Mouse (Mus musculus) large intestine, adult 2 months (tissue): ENCODE results near the gene Arhgef28. TPM values are rescaled to one million over a fixed set of nuclear protein-coding genes. Genes with fewer than 3 reads are reported as not detected.
"Not testable (repeated sequence)": the region's sequence is repeated elsewhere in the genome, so short reads cannot be mapped to it uniquely, and the experiment has no call there.

Experiments
- DNase-seq: peaks from one replicate; pipeline ENCODE4 v3.0.0-alpha.2; 2012; ENCODE audit warnings: low read depth, low spot score
- WGBS: fragments of 180-500 bp; shearing (Covaris S2); methylation state at CpG from one replicate; pipeline ENCODE4 v1.1.7; 2018; 5-methylcytosine and 5-hydroxymethylcytosine counted together
- polyA plus RNA-seq: library from polyadenylated mRNA; depleted of rRNA; stranded (reverse); fragments of >200 nt; gene quantifications from 2 replicates; pipeline ENCODE4 v1.2.3, GENCODE M21; 2012

Arhgef28 gene
- polyA plus RNA-seq, 1 experiment: 2.9 TPM

DNA sequence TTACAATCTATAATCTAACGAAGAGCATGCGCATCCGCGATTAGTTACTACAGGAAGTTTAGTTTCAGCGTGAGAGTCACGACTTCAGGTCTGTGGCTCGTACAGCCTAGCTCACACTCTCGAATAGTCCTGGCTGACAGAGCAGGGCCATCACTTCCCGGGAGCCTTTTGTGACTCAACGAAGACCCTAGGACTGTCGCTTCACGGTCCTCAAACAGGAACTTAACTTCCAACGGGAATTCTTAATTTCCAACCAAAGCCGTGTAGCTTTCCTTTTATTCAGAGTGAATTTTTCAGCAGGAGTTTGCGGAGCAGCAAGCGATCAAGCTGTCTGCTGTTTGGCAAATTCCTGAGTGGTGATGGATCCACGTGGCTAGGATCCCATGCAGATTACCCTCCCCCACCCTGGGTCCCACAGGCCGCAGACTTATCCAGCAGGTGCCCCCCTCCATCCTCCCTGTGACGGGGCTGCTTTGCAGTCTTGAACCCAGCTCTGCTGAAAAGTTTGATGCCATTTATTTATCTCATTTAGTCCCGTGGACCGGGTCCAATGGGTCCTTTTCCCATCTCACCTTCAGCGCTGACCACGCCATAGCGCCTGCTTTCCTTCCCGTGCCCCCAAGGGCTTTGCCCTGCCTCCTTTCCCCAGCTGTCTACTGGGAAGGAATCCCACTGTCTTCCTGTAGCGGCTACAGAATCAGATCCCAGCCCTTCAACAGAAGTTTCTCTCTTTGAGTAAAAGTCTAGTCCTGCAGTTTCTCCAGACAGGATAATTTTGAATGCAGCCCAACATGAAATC, 180.3 kb downstream of the Arhgef28 start:
- no peak for DNase-seq
- 88% methylated on average over 26 of the region's 26 CpGs for WGBS

DNA sequence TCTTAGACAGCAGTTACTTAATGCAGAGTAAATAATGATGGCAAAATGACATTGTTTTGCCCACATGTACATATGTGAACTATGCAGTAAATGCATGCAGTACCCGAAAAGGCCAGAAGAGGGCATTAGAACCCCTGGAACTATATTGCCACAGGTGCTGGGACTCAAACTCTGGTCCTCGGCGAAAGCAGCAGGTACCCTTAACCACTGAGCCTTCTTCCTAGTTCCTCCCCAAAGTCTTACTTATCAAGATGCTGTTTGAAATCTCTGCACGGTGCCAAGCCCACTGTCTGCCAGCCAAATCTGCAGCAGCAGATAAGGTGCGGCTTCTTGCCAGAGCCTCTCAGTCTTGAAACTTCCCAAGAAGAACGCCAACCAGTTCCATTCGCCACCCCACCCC, 181.1 kb downstream of the Arhgef28 start:
- 89% methylated on average over 7 of the region's 7 CpGs for WGBS
- no peak for DNase-seq

DNA sequence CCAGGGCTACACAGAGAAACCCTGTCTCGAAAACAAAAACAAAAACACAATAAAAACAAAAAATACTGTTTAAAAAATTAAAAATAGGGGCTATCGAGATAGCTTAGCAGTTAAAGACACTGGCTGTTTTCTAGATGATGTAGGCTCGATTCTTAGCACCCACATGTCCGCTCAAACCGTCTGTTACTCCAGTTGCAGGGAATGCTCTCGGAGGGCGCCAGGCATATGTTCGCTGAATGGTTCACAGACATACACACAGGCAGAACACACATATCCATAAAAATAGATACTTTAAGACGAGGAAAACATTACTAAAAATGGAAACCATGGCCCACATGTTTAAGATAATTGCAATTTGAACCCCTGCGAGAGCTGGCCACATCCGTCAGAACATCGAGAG, 181.6 kb downstream of the Arhgef28 start:
- 93% methylated on average over 12 of the region's 12 CpGs for WGBS
- no peak for DNase-seq

DNA sequence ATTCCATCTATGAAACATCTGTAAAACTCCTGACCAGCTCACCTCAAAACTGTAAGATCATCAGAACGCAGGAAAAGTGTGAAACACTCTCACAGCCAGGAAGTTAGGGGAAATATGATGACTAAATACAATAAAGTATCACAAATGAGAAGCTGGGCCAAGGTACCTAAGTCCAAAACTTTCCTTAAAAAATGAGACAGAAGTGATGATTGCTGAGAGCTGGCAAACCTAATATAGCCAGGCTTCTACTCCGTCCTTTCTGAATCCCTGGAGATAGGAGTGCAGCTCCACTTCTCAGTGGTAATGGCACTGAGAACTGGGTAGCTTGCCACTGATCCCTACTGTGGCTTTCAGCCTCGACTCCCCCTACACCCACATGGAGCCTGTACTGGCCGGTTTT, 184.3 kb downstream of the Arhgef28 start:
- WGBS: 78% methylated on average over 4 of the region's 4 CpGs
- no peak for DNase-seq

DNA sequence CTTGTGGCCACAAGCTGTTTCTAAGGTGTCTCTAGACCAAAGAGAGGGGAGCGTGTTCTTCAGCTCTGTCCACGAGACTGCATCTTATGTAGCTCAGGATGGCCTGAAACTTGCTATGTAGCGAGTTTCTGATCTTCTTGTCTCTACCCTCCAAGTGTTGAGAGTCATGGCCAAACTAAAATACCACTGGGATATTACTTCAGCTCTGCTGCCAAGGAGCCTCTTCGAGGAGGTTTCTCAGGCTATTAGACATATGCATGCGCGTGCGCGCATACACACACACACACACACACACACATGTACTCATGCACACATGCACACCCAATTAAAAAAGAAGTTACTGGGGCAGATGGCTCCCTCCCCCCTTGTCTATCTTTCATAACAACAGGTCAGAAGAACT, 187.4 kb downstream of the Arhgef28 start:
- 93% methylated on average over 8 of the region's 8 CpGs for WGBS
- DNase-seq: not testable (repeated sequence)

DNA sequence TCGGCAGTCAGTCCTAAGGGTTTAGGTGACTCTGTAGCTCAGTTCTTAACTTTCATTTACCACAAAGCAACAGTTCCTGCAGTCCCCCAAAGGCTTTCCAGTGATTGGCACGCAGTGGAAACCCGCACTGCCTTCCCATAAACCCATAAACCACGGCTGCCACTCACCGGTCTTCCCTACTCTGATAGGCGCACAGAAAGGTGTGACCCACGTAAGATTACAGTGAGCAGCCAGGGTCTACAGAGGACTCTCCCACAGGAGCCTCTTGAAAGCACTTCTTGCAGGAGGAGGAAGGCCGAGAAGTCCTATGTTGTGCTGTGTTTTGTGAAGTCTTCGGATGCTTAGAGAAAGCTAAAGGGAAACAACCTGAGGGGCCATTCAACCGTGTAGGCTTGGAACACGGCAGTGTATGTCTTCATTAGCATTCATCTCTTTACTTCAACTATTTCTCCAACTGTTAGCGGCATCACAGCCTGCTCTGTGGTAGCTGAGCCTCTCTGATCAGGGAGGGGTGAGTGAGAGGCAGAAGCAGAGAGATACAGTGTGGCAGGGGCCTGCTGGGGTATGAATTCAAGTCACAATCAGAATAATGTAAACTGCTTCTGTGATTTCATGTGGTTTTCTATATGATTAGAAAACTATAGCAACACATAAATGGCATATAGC, 189.2 kb downstream of the Arhgef28 start:
- 35% methylated on average over 12 of the region's 12 CpGs for WGBS
- DNase-seq: no peak

DNA sequence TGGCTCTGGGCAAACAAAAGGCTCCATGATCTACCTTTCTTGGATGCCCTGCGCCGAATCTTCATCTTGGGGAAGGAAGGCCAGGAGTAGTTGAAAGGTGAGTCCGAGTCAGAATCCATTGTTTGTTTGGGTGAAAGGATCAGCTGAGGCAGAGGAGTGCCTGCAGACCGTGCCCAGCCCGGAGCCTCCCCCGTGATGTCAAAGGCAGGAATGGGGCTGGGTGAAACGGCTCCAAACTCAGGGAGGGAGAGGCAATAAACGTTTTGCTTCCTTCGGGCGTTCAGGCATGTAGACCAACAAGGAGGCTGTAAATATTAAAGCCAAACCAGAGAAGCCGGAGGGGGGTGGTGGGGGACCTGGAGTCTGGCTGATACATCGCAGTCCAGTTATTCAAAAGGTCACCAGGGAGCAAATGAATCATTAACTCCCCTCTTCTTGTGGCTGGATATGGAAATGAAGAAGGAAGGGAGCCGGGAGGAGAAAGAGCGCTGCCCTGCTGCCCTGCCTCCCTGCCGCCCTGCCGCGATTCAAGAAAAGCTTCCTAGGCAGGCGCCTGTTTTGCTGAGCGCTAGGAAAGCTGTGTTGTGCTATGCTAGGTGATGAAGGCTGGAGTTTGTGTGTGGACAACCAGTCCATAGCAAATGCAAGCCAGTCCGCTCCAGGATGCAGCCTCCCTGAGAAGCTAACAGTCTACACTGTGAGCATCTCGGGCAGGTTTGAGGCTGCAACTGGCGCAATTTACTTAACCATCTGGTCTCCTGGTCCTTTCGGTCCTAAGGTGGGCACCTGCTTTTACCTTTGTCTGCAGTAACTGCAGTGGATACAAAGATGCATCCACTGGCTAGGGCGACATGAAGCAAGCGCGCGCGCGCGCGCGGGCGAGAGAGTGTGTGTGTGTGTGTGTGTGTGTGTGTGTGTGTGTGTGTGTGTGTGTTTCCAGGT, 190.0 kb downstream of the Arhgef28 start:
- DNase-seq: no peak
- WGBS: 29% methylated on average over 33 of the region's 33 CpGs

DNA sequence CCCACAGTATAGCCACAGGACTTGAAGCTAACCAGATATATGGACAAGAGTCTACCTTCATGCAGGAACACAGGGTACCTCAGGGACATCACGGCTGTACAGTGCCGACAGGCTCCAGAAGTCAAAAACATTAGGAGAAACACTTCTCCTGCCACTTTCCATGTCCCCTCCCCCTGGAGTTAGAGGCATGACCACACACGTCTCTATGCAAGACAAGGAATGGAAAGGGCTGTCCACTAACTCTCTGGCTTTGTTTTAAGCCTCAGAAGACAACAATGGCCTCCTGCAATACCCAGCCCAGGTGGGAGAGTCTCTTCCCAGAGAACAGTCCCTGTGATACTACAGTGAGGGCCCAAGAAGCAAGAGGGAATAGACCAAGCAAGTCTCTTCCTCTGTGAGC, 191.3 kb downstream of the Arhgef28 start:
- 78% methylated on average over 3 of the region's 3 CpGs for WGBS
- no peak for DNase-seq

DNA sequence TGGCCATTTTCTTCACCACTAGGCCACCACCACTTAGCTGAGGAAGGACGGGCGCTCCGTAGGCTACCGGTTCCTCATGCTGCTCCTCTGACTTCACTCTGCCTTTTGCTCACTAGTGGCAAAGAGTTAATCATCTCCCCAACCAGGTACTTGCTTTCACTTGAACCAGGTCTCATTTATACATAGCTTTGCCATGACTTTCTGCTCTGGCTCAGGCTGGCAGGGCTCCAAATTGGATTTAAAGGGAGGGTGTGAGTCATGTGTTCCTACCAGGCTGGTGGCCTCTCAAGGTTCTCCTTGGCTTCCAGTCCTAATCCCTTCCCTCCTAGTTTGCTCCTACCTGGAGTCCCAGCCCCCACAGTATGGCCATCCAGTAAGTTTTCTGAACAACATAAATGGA, 192.5 kb downstream of the Arhgef28 start:
- no peak for DNase-seq
- WGBS: 65% methylated on average over 4 of the region's 4 CpGs

DNA sequence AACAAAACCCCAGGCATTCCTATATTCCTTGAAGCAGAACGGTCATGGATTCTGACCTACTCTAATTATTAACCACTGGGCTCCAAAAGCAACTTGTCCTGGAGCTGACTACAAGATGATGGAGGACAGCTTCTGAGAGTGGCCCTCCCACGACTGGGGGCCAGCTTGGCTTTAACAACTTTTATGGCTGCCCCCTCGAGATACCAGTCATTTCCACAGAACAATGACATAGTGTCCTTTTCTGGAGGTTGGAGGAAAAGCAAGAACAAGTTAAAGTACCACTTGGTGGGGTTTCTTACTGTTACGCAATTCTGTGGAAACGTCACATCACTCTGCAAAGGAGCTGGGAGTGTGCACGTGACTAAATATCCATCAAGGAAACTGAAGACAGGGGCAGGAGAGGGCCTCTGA, 194.3 kb downstream of the Arhgef28 start:
- DNase-seq: no peak
- WGBS: 70% methylated on average over 6 of the region's 6 CpGs

DNA sequence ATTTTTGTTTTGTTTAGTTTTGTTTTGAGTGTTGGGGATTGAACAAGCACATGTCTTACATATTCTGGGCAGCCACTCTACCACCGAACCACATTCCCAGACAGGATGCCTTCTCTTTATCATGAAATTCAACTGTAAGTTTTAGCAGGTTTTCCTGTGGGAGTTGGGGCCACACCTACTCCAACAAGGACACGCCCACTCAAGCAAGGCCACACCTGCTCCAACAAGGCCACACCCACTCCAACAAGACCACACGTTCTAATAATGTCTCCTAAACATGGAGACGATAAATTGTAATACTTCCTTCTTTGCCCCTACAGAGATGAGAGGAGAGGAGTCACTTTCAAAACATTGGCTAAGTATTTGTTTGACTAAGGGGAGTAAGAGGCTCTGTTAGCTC, 197.2 kb downstream of the Arhgef28 start:
- DNase-seq: no peak
- 39% methylated on average over 4 of the region's 4 CpGs for WGBS

DNA sequence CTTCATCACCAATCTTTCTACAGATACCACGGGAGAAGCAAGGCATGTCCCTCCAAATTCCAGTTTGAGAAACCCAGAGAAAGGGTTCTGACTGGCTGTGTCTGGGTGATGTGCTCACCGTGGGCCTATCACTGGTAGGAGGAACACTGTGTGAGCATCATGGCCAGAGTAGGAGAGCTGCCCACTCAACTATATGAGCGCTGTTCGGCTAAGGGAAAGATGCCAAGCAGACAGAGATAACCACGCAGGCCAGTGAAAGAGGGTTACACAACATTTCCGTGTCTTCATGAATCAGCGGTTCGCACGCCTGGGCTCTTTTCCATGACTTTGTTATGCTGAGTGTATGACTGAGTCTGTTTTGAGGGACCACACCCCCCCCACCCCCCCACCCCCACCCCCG, 197.7 kb downstream of the Arhgef28 start:
- no peak for DNase-seq
- WGBS: 72% methylated on average over 10 of the region's 10 CpGs

DNA sequence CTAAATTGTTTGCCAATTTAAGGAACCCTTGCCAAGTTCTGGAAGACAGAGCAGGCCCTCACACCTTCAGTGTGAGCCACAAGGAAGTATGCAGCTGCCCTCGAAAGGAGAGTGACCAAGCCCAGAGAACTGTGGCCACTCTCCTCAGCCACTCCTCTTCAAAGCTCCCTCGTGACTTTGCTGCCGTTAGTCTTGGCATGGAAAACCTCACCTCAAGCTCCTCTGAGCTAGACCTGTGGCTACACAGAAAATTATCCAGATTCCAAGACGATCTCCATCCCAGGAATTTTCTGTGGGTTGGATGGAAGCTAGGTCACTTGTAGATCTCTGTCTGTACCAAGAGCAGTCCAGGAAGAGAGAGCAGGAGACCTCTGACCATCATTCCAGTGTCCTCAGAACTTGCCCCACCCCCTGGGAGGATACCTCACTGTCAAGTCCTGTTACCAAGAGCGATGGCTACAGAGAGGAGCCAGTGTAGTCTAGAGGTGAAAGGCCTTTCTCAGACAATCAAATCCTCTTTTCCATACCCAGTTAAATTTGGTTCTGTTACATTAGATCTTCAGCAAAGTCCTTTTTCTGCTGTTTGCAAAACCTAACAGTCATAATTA, 200.5 kb downstream of the Arhgef28 start:
- DNase-seq: no peak
- WGBS: 64% methylated on average over 5 of the region's 5 CpGs

DNA sequence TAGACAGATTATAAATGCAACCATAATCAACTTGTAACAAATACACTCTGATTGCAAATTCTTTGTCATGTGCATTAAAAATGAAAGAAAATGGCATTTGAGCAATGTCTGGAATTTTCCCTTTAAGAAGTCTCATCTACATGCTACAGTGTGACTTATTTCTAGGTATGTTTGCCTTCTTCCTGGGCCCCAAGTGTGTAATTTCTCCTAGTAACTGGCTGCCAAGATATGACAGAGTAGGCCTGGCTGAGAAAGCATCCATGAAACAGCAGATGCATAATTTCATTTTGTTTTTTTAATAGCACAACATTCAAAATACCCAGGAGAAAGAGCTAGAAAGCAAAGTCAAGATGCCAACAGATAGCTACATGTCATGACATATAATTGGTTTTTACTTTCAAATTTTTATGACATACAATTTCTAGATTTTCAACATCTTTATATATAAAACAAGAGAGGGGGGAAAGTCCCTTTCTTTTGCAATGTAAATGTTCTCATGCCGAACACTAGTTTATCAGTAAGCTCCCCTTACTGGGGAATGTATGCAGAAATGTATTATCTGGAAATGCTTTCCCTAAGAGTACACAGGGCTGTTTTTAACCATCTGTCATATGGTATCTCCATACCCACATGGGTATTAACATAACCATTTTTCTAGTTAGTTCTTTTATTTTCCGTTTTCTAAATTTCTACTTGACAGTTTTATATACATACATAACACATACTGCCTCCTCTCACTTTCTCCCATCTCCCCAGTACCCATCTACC, 201.4 kb downstream of the Arhgef28 start:
- 63% methylated on average over 2 of the region's 2 CpGs for WGBS
- DNase-seq: no peak

DNA sequence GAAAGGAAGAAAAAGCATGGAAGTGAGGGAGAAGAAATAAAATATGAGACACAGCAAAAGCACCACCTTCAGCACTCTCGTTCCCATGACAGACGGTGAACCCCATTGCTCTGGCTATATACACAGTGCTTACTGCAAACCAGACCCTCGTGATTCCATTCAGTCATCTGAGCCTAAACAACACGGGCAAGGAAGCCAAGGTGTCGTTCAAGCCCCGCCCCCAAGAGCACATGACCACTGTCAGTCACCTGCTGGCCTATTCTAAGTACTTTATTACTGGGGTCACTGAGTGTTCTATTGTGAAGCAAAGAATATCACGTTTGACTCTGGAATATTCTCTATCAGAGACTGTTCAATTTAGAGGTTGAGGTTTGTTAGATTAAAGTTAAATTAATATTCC, 202.5 kb downstream of the Arhgef28 start:
- 50% methylated on average over 7 of the region's 7 CpGs for WGBS
- no peak for DNase-seq

DNA sequence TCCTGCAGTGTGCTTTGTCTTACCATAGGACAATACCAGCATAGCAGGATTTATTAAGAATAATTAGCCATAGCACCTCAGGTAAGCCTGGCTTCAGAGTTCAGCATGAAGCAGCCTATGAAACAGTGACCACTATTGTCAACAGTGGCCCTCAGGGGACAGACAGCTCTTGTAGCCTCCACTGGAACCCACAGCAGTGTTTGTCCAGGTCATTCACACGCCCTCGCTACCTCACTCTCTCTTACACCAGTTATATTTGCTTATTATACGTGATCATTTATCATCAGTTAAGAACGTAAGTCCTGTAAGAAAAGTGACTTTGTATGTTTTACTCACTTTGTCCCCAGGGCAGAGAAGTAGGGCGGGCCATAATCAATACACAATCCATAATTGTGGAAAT, 203.6 kb downstream of the Arhgef28 start:
- no peak for DNase-seq
- WGBS: 84% methylated on average over 5 of the region's 5 CpGs

DNA sequence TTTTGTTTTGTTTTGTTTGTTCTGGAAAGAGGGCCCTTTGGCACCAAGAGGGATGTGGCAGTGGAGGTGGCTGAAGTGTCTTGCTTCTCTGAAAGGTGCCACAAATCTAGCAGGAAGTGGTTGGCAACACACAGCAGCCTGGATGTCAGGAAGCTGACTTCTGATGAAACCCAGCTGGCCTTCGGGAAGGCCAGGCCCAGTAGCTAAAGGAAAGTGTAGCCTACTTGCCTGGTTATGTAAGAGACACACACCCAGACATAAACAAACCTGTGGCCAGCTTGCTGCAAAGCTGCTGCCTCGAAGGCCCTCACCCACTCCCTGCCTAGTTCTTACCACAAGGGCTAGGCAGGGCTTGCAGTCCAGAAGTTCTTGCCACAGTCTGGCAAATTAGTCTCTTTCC, 204.1 kb downstream of the Arhgef28 start:
- DNase-seq: no peak

DNA sequence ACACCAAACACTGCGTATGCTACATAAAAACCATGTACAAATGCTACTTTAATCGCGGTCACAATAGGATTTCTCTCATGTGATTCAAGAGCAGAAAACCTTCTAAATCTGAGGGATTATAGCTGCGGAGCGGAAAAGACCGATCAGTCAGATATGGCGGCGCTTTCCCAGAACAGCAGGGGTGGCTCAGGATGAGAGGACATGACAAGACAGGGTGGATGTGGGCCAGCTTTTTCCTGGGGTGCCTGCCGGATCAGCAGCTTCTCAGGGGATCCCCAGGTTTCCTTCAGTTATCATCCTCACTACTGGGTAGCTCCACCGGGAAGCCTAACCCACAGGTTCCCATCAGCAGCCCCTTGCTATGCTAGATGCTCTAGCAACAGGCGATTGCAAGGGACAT, 204.5 kb downstream of the Arhgef28 start:
- no peak for DNase-seq
- 72% methylated on average over 11 of the region's 11 CpGs for WGBS

More for the DNA sequence above, 204.1 kb downstream of the Arhgef28 start:
- 4% methylated on average over 2 of the region's 2 CpGs for WGBS

DNA sequence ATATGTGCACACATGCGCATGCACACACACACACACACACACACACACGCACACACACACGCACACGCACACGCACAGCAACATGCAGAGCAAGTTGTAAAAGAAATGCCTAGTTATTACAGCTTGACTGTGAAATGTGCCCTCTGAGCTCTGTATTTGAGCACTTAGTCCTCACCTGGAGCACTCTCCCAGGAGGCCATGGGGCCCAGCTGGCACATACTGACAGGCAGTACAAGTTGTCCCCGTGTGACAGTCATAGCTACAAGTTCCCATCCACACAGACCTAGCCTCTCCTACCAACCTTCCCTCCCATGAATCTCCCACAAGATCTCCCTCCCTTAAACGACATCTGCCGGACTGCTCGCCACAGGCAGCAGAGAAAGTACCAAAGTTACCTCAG, 205.4 kb downstream of the Arhgef28 start:
- no peak for DNase-seq
- 83% methylated on average over 9 of the region's 9 CpGs for WGBS
